Mouse (Mus musculus) telencephalon, adult 2 months (tissue): ENCODE data around the gene Ltn1.

Source experiments
- DNase-seq: peaks from one replicate; pipeline ENCODE4 v3.0.0-alpha.2; 2011; ENCODE audit warnings: low read depth, low spot score

Gene Ltn1

DNA sequence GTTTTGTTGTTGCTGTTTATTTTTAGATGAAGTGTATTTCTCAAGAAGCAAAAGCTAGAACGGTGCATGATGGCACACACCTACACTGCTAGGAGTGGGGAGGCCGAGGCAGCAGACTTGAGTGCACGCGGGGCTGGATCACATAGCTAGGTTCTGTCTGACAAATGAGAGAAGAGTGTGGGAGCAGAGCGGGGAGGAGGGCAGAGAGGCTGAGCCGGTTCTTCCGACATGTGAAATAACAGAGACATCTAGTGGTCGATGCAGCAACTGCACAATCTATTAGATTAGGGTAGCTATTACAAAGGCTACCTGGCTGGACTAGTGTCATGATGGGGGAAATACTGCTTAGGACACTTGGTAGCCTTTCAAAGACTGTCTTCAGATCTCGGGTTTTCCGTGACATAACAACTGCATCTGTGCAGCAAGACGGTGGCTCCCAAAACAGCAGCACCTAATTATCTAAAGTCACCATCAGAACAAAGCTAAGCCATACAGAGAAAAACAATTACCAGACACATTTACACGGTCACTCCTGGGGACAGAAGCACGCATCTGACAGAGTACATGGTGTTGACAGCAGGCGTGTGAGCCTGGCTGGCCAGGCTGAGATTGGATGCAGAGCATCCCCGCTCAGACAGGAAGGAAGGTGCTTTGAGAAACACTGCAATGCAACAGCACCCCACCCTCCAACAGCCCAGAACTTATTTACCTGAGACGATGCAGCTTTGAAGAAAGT is 38.4 kb downstream of the Ltn1 start:
- DNase-seq, result peak; percentile 59

DNA sequence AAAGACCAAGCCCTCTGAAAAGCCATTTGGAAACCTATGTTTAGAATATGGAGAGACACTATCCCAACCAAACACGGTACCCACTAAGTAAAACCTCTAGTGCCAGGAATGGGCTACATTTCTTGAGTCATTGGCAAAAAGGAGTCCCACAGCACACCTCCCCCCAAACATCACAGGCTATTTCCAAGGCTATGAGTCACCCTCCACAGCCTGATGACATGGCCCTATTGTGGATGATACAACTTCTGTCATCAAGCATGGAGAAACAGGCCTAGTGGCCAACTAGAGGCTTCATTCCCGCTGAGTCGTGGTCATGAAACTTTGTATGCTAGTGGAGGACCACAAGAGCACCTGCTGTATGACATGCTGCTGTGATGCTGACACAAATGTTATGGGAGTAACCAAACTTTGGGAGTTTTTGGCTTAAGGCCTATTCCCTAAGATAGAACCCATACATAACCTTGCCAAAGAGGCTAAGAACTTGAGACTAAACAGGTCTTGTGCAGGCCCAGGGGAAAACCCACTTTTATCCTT is 44.9 kb downstream of the Ltn1 start:
- DNase-seq, result no peak

DNA sequence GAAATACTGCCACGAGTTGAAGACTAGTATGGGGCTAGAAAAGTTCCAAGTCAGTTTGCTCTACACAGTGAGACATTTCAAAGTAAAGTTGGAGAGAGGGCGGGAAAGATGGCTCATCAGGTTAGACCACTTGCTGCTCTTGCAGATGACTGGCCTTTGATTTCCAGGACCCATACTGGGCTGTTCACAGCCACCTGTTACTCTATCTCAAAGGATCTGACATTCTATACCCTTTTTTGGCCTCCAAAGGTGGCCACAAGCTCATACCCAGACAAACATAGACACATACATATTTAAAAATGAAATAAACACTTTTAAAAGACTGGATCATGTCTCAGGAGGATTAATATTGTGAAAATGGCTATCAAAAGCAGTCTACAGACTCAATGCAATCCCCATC is 48.0 kb downstream of the Ltn1 start:
- DNase-seq, result no peak

DNA sequence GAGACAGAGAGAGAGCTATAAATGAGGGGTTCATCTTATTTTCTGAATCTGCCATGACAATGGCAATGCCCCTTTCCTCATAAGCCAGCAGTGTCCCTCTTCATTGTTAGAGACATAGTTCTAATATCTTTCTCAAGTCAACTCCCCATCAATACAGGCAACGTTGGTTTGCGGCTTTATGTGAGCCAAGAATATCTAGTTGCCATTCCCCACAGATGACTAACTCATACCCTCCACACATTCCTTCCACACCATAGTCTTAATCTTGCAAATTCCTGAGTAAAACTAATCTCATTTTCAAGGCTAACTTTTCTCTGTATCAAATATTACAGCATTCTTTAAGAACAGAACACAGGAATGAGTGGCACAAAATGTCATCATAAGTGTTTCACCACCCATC is 49.4 kb downstream of the Ltn1 start:
- DNase-seq, result no peak

DNA sequence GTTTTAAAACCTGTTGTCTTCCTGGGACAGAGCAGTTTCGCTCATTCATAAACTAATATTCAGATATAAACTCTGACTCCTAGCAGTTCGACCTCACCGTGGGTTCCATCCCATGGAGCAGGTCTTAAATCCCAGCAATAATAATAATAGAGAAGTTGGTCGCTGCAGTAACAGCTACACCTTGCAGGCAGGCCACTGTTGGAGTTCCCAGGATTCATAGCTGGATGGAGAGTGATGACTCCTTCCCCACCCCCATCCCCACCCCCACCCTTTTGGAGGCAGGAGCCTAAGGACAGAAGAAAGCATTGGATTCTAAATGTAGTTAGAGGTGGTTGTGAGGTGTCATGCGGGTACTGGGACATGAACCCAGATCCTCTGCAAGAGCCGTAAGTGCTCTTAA is 66.0 kb downstream of the Ltn1 start:
- no peak for DNase-seq

DNA sequence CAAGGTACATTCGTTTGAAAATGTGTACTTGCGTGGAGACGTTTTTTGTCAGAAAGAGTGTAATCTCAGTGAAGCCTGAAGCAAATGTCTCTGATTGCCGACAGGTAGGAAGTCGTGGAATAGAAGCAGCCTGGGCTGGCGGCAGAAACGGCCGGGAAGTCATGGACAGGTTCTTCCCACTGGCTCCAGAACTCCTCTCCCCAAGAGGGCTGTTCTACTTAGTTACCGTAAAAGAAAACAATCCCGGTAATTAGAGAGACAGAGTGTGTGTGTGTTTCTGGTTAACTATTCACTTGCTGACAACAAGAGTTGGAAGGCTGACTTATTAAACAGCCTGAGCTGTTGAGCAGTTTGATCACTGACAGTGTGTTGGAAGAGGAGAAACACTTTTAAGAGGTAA is 66.4 kb downstream of the Ltn1 start:
- no peak for DNase-seq

DNA sequence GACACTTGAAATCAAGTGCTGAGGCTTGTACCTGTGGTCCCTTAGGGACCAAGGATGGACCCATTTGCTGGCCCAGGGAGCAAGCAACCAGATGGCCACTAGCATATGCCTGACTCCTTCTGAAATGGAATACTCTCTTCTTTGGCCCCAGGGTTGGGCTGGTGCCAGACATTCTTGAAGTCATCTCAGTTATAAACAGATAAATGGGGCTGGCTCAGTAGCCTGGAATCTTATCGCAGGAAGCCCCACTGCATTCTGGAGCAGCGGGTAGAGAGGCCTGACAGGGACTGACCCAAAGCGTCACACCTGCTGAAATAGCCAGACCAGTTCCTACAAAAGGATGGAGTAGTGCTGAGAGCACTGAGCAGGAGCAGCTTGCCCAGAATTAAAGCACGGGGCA is 68.2 kb downstream of the Ltn1 start:
- no peak for DNase-seq

DNA sequence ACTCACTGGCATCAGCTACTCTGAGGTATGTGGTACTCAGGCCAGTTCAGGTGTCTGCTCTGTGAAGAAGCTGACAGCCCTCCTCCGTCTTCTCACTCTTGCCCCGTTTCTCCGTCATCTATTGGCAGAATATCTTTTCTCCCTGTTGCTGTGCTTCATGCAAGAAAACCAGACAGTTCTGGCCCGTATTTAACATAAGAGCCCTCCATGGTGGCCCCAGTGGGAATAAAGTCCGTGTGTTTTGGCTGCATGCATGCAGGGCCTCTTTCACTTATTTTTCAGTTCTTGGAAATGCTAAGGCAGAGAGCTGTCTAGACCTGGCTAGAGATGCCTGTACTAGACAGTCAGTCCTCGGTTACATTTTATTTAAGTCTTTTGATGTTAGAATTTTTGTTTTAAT is 72.3 kb downstream of the Ltn1 start:
- DNase-seq, result no peak

DNA sequence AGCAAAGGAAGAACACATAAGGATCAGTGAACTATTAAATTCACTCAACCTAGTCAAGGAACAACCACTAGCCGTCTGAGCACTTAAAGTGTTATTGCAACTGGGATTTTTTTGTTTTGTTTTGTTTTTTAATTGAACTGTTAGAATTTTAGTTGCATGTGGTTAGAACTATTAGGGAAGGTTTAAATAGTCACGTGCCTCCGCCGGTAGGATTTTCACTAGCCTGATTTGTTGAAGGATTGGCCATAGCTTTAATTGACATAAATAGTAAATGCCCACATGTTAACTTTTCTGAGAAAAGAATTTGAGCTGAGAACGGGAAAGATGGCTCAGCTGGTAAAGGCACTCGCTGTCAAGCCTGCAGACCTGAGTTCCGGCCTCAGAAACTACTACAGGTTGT is 77.7 kb downstream of the Ltn1 start:
- no peak for DNase-seq

DNA sequence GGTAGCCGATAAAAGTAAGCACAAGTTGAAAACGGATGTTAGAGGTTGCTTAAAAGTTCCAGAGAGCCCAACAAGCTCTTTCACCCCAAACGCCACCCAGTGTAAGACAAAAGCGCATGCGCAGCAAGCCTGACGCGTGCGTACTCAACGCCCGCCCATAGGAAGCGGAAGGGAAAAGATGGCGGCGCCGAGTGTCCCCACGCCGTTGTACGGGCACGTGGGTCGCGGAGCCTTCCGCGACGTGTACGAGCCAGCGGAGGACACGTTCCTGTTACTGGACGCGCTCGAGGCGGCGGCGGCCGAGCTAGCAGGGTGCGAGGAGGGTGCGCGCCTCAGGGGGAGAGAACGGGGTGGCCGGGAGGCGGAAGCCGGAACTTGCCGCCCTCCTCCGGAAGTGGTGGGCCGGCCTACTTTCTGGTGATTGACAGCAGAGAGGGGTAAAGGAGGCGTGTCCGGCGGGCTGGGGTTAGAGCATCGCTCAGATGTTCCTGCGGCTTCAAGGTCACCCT is 78.3 kb downstream of the Ltn1 start, which contains the start of gene N6amt1:
N6amt1 (plus strand) TSS at position 111 of the 509 bp plus-strand sequence.
- peak; percentile 90 for DNase-seq

DNA sequence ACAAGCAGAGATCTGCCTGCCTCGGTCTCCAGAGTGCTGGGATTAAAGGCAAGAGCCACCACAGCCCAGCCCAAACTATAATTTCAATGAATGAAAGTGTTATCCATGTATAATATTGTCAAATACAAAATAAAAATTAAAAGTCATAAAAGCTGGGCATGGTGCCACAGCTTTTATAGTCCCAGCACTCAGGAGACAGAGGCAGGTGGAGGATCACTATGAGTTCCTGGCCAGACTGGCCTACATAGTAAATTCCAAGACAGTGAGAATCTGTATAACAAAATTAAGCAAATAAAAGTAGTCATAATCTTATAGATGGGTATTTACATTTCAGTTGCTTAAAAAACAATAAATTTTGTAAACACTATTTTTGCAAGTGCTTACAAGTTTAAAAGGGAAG is 78.8 kb downstream of the Ltn1 start:
- DNase-seq, result no peak

DNA sequence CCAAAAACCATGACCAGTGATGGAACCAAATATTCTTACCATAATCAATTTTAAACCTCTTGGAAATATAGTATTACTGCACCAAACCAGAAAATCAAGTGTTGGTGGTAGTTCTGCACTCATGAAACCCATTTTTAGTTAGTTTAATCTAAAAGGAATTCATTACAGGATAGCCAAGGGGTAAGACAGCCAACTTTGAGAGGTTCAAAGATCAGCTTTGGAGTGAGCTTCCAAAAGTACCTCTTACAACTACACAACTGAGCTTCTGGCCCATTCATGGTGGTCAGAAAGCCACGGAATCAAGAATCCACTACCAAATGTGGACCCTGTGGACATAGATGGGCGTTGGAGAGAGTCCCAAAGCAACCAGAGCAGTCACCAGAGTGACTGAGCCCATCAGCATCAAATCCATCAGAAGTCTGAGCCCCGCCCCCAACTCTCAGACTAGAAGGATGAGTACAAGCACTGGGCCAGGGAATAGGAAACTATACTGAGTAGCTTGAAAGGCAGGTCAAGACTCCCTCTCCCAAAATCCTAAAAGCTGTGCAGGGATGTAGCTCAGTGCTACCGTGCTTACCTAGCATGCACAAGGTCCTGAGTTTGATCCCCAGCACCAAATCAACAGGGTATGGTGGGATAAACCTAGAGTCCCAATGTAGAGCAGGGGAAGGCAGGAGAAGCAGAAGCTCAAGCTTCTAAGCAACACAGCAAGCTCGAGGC is 80.9 kb downstream of the Ltn1 start:
- no peak for DNase-seq

DNA sequence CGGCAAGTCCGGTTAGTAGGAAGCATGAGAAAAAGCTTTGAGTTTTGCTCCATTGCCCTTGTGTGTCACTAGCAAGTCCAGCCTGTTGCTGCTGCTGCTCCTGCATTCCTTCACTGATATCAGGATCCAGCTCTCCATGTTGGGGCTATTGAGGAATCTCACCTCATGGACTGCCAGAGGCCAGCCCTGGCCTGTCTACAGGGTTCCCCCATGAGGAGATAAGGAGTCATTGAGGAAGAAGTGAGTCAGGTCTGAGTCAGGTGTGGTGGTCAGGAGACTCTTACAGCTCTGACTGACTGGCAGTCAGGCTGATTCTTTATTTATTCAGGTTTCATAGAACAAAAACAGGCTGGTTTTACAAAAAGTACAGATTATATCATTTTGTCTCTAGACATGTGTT is 84.3 kb downstream of the Ltn1 start:
- DNase-seq, result no peak

DNA sequence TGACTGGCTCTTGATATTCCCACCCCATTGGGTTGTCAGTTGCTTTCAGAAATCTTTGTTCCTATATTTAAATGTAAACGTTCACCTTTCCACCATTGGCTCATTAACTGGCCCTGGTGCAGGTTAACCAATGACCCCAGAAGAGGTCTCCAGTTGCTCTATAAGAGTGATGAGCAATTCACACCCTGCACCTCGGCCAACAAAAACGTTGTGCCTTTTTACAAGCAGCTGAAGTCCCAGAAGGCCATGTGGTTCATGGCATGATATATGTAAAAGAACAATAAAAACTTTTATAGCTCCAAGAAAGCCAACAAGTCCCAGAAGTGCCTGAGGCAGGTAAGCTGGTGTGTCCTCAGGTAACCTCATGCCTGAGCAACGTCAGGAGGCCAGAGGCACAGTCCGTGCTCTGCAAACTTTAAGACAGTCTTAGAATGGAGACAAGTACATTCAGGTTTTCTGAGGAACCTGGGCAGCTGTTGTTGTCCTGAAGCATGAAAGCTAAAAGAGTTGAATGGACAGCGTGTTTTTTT is 91.3 kb downstream of the Ltn1 start:
- no peak for DNase-seq

DNA sequence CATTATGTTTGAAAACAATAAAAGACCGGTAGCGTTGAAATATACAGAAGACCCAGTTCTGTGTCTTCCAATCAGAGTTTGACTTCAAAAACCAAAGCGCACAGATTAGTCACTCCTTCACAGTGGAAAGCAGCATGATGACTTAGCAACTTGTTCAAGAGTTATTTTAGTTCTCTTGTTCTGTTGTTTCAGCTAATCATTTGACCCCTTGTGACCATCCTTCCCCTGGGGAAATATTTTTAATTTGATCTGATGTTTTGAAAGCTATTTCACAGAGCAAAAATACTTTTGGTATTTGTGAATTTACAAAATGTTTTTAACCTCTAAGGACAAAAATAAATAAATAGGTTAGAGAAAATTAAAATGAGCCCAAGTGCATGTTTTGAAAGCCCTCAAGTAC is 97.7 kb downstream of the Ltn1 start:
- DNase-seq, result no peak

DNA sequence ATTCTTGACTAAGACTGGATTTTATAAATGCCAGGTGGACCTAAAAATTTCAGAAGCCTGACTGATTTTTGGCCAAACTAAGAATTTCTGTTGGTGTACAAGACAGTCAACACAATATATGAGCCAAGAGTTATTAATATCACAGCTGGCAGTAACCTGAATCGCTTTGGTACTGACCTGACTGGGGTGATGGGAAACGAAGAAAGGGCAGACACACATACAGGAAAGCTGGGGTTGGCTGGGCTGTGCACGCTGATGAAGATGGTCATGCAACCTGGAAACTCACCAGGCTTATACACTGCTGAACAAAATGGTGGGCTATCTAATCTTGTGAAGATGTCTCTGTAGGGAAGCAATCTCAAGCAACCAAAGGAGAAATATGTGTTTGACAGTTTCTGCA is 102.4 kb downstream of the Ltn1 start:
- DNase-seq, result no peak
